Mouse (Mus musculus): Measurements from ENCODE around the gene Samd7. TPM values are rescaled to one million over a fixed set of nuclear protein-coding genes. Genes with fewer than 3 reads are reported as not detected.

Samd7 gene
- polyA plus RNA-seq, 1 experiment from 2014 or later: not detected

- H3K27me3 ChIP-seq (ENCODE audit: control insufficient read depth, insufficient read depth, low read length): no peaks in the 10 kb centered on the region
- no peak overlapping the region for H3K9ac ChIP-seq (ENCODE audit: low read depth, low read length)
- no peak for DNase-seq (ENCODE audit: low spot score)
- H3K27ac ChIP-seq (ENCODE audit: low read depth, low read length): no peak overlapping the region
- no peaks in the 10 kb centered on the region for H3K9me3 ChIP-seq (ENCODE audit: control insufficient read depth, low read length)
- H3K4me3 ChIP-seq (ENCODE audit: low read depth, low read length): no peak overlapping the region
- WGBS: 95% methylated on average over 1 of the region's 1 CpGs
- H3K4me2 ChIP-seq (replicated peaks; ENCODE audit: low read depth, low read length): no peak overlapping the region
- no peaks in the 10 kb centered on the region for H3K4me1 ChIP-seq (replicated peaks; ENCODE audit: control insufficient read depth, insufficient read depth, low read length)
- H3K36me3 ChIP-seq (ENCODE audit: control insufficient read depth, insufficient read depth, low read length): no peaks in the 10 kb centered on the region
- no peak for ATAC-seq (ENCODE audit: low FRiP score)
Measured at GRCm38 (mm10) chr3:30771560-30771959, 25.5 kb downstream of the Samd7 start.

- WGBS: 78% methylated on average over 4 of the region's 4 CpGs
Measured at GRCm38 (mm10) chr3:30772631-30773030, 26.5 kb downstream of the Samd7 start.

GRCm38 (mm10) chr3:30774677-30775076 is 28.6 kb downstream of the Samd7 start:
- Histone ChIP-seq H3K4me1 (replicated peaks; ENCODE audit: control insufficient read depth, insufficient read depth, low read length) (no peaks in the 10 kb centered on the region), H3K27me3 (ENCODE audit: control insufficient read depth, insufficient read depth, low read length) (no peaks in the 10 kb centered on the region), H3K9me3 (ENCODE audit: control insufficient read depth, low read length) (no peaks in the 10 kb centered on the region), H3K36me3 (ENCODE audit: control insufficient read depth, insufficient read depth, low read length) (no peaks in the 10 kb centered on the region), H3K27ac (ENCODE audit: low read depth, low read length) (no peak overlapping the region), H3K9ac (ENCODE audit: low read depth, low read length) (no peak overlapping the region), H3K4me2 (replicated peaks; ENCODE audit: low read depth, low read length) (no peak overlapping the region), H3K4me3 (ENCODE audit: low read depth, low read length) (no peak overlapping the region)
- DNase-seq (ENCODE audit: low spot score) (no peak), ATAC-seq (ENCODE audit: low FRiP score) (no peak)
- WGBS: 89% methylated on average over 5 of the region's 5 CpGs

More at GRCm38 (mm10) chr3:30772631-30773030, 26.5 kb downstream of the Samd7 start:
- Histone ChIP-seq H3K9me3 (ENCODE audit: control insufficient read depth, low read length) (no peaks in the 10 kb centered on the region), H3K4me1 (replicated peaks; ENCODE audit: control insufficient read depth, insufficient read depth, low read length) (no peaks in the 10 kb centered on the region), H3K27me3 (ENCODE audit: control insufficient read depth, insufficient read depth, low read length) (no peaks in the 10 kb centered on the region), H3K9ac (ENCODE audit: low read depth, low read length) (no peak overlapping the region), H3K36me3 (ENCODE audit: control insufficient read depth, insufficient read depth, low read length) (no peaks in the 10 kb centered on the region), H3K4me3 (ENCODE audit: low read depth, low read length) (no peak overlapping the region), H3K4me2 (replicated peaks; ENCODE audit: low read depth, low read length) (no peak overlapping the region), H3K27ac (ENCODE audit: low read depth, low read length) (no peak overlapping the region)
- ATAC-seq (ENCODE audit: low FRiP score) (no peak), DNase-seq (ENCODE audit: low spot score) (no peak)

GRCm38 (mm10) chr3:30777984-30778383 is 31.9 kb downstream of the Samd7 start:
- Histone ChIP-seq H3K9me3 (ENCODE audit: control insufficient read depth, low read length) (no peaks in the 10 kb centered on the region), H3K4me1 (replicated peaks; ENCODE audit: control insufficient read depth, insufficient read depth, low read length) (no peaks in the 10 kb centered on the region), H3K36me3 (ENCODE audit: control insufficient read depth, insufficient read depth, low read length) (no peaks in the 10 kb centered on the region), H3K27ac (ENCODE audit: low read depth, low read length) (no peak overlapping the region), H3K9ac (ENCODE audit: low read depth, low read length) (no peak overlapping the region), H3K4me2 (replicated peaks; ENCODE audit: low read depth, low read length) (no peak overlapping the region), H3K27me3 (ENCODE audit: control insufficient read depth, insufficient read depth, low read length) (no peaks in the 10 kb centered on the region), H3K4me3 (ENCODE audit: low read depth, low read length) (no peak overlapping the region)
- ATAC-seq (ENCODE audit: low FRiP score) (no peak), DNase-seq (ENCODE audit: low spot score) (no peak)
- WGBS: 82% methylated on average over 5 of the region's 5 CpGs

- H3K4me1 ChIP-seq (replicated peaks; ENCODE audit: control insufficient read depth, insufficient read depth, low read length): no peaks in the 10 kb centered on the region
- H3K9me3 ChIP-seq (ENCODE audit: control insufficient read depth, low read length): no peaks in the 10 kb centered on the region
- H3K9ac ChIP-seq (ENCODE audit: low read depth, low read length): no peak overlapping the region
- no peak for DNase-seq (ENCODE audit: low spot score)
- H3K36me3 ChIP-seq (ENCODE audit: control insufficient read depth, insufficient read depth, low read length): no peaks in the 10 kb centered on the region
- no peak overlapping the region for H3K4me2 ChIP-seq (replicated peaks; ENCODE audit: low read depth, low read length)
- no peak overlapping the region for H3K27ac ChIP-seq (ENCODE audit: low read depth, low read length)
- ATAC-seq (ENCODE audit: low FRiP score): no peak
- H3K27me3 ChIP-seq (ENCODE audit: control insufficient read depth, insufficient read depth, low read length): no peaks in the 10 kb centered on the region
- WGBS: 12% methylated on average over 5 of the region's 5 CpGs
- H3K4me3 ChIP-seq (ENCODE audit: low read depth, low read length): no peak overlapping the region
Measured at GRCm38 (mm10) chr3:30788531-30788930, 42.4 kb downstream of the Samd7 start.

- Histone ChIP-seq H3K4me3 (ENCODE audit: low read depth, low read length) (peak within 1 kb of the TSS; percentile 94), H3K9ac (ENCODE audit: low read depth, low read length) (peak within 1 kb of the TSS; percentile 98), H3K27ac (ENCODE audit: low read depth, low read length) (peak within 1 kb of the TSS; percentile 86), H3K4me1 (replicated peaks; ENCODE audit: control insufficient read depth, insufficient read depth, low read length) (no peaks in the 10 kb centered on the region), H3K4me2 (replicated peaks; ENCODE audit: low read depth, low read length) (peak within 1 kb of the TSS; percentile 34), H3K27me3 (ENCODE audit: control insufficient read depth, insufficient read depth, low read length) (no peaks in the 10 kb centered on the region), H3K9me3 (ENCODE audit: control insufficient read depth, low read length) (no peaks in the 10 kb centered on the region), H3K36me3 (ENCODE audit: control insufficient read depth, insufficient read depth, low read length) (no peaks in the 10 kb centered on the region)
- peak; percentile 95 for DNase-seq (ENCODE audit: low spot score)
- WGBS: under 1% methylated on average over 62 of the region's 62 CpGs
- peak; percentile 99 for ATAC-seq (ENCODE audit: low FRiP score)
Measured at GRCm38 (mm10) chr3:30792737-30793402, 46.8 kb downstream of the Samd7 start, which contains the start of gene Sec62. Gene Sec62 (plus strand): TSS chr3:30792875.

- H3K4me2 ChIP-seq (replicated peaks; ENCODE audit: low read depth, low read length): peak overlapping the region; percentile 34
- peak overlapping the region; percentile 98 for H3K9ac ChIP-seq (ENCODE audit: low read depth, low read length)
- under 1% methylated on average over 68 of the region's 75 CpGs for WGBS
- H3K36me3 ChIP-seq (ENCODE audit: control insufficient read depth, insufficient read depth, low read length): no peaks in the 10 kb centered on the region
- peak overlapping the region; percentile 86 for H3K27ac ChIP-seq (ENCODE audit: low read depth, low read length)
- H3K9me3 ChIP-seq (ENCODE audit: control insufficient read depth, low read length): no peaks in the 10 kb centered on the region
- H3K4me1 ChIP-seq (replicated peaks; ENCODE audit: control insufficient read depth, insufficient read depth, low read length): no peaks in the 10 kb centered on the region
- no peaks in the 10 kb centered on the region for H3K27me3 ChIP-seq (ENCODE audit: control insufficient read depth, insufficient read depth, low read length)
- H3K4me3 ChIP-seq (ENCODE audit: low read depth, low read length): peak overlapping the region; percentile 94
- ATAC-seq (ENCODE audit: low FRiP score) (peak; percentile 90), DNase-seq (ENCODE audit: low spot score) (no peak)
Measured at GRCm38 (mm10) chr3:30793403-30794221, 47.5 kb downstream of the Samd7 start.

GRCm38 (mm10) chr3:30802171-30802570 is 56.1 kb downstream of the Samd7 start:
- Histone ChIP-seq H3K4me2 (replicated peaks; ENCODE audit: low read depth, low read length) (no peak overlapping the region), H3K4me1 (replicated peaks; ENCODE audit: control insufficient read depth, insufficient read depth, low read length) (no peaks in the 10 kb centered on the region), H3K9me3 (ENCODE audit: control insufficient read depth, low read length) (no peaks in the 10 kb centered on the region), H3K27me3 (ENCODE audit: control insufficient read depth, insufficient read depth, low read length) (no peaks in the 10 kb centered on the region), H3K27ac (ENCODE audit: low read depth, low read length) (no peak overlapping the region), H3K4me3 (ENCODE audit: low read depth, low read length) (no peak overlapping the region), H3K36me3 (ENCODE audit: control insufficient read depth, insufficient read depth, low read length) (peaks cover 5% of the 10 kb centered on the region; the same call in 1 of the 2 replicates), H3K9ac (ENCODE audit: low read depth, low read length) (no peak overlapping the region)
- DNase-seq (ENCODE audit: low spot score) (no peak), ATAC-seq (ENCODE audit: low FRiP score) (no peak)
- 97% methylated on average over 3 of the region's 3 CpGs for WGBS
